Mouse (Mus musculus): ENCODE data around the gene Nfib. TPM values are rescaled to one million over a fixed set of nuclear protein-coding genes. Genes with fewer than 3 reads are reported as not detected.
A peak's percentile ranks its signal among the peaks of the same experiment; 100 is the strongest.

Gene Nfib
- polyA plus RNA-seq, 1 experiment, result 44.5 TPM

DNA sequence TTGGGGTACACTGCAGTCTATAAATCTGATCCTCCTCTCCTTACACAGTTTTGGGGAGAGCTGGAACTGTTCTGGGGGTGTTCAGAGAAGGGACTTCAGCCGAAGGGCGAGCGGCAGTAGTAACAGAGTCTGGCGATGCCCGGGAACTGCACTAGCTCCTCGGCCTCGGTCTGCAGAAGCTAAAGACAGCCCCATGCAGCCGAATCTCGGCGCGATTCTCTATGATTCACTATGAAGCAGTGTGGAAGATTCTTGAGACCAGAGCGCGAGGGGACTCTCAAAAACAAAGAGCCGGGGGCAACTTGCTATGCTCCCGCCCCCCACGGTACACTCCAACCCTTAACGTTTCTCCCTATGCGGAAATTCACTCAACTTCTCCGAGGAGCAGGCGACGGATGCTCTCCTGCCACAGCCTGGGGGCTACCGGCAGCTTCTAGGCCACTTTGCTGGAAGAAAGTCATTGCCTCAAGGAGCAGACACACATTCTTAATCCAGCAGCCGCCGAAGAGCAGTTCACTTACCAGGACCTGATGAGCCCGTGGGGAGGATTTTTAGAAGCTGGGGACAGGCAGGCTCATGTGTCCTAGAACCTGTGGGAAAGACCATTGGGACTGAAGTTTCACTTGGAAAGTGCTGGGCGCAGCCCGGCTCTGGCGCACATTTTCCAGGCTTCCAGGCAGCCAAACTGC, 168.1 kb downstream of the Nfib start:
- Histone ChIP-seq H3K4me3 (ENCODE audit: insufficient read depth, low read depth, low read length) (peak overlapping the region; percentile 64), H3K27ac (replicated peaks; ENCODE audit: low read depth, low read length) (peak overlapping the region; percentile 81), H3K4me1 (ENCODE audit: control insufficient read depth, insufficient read depth, insufficient read length, low read length) (peaks cover 28% of the 10 kb centered on the region)

DNA sequence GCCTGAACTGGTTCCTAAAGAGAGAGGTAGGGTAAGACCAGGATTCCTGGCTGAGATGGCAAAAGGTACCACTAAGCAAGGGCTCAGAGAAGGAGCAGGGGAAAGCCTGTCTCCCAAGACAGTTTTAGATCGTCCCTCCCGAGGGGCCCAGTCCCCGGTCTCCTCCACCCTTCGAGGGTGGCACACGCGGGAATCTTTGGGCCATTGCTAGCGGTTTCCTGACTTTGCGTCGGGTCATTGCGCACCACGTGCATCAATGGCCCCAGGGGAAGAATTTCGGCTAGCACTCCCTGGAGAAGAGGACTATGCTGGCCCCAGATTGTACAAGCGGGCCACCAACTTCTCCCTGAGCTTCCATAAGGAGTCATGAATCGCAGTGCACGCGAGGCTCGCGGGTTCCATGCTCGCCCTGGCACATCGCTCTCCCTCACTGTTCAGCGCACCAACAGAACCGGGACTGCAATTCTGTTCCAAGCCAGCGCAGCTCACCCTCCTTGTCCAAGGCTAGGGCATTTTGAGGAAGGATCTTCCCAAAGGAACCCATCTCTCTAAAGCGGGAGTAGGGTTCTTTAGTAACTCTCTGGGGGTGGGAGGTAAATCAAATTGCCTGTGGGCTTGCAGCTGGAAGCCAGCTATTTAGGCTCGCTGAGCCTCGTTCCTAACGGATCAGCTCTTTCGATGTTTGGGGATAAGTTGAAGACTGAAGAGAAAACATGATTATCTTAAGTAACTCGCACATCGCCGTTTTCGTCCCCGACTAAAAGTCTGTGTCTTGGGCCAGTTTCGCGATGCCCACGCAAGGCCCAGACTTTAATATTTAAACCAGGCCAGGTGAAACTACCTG, 168.9 kb downstream of the Nfib start:
- peaks cover 34% of the 10 kb centered on the region for H3K4me1 ChIP-seq (ENCODE audit: control insufficient read depth, insufficient read depth, insufficient read length, low read length)
- peak overlapping the region; percentile 81 for H3K27ac ChIP-seq (replicated peaks; ENCODE audit: low read depth, low read length)
- H3K4me3 ChIP-seq (ENCODE audit: insufficient read depth, low read depth, low read length), result peak overlapping the region; percentile 64

DNA sequence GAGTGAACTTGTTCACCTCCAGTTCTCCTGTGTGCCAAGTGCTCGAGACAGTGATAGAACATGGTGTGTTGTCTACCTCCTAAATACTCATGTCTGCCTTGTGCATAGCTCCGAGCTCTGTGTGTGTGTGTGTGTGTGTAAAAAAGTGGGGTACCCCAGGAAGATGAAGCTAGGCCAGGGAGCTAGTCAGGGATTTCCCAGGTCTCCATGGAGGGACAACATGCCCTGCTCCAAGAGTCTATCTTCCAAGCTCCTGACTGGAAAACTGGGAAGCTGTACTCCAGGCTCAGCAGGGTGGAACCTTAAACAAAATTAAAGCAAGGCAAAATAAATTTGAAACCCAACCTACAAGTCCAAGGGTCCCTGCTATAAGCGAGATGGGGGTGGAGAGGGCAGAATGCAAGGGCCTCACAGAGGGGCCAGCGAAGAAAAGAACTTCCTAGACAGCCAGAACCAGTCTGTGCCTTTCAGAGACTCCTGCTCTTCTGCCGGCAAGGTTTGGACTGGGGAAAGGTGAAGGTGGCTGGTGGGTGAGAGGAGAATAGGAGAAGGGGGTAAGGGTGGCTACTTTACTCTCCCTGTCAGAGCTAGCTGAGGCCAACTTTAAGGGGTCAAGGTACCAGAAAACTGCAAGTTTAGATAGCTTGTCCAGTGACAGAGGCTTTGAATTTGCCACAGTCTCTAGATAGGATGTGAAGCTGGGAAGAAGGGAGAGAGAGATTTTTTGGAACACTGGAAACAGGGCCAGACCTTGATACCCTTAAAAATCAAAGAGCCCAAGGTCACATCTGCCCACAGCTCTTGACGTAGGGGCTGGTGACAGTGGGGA, 169.7 kb downstream of the Nfib start:
- H3K27ac ChIP-seq (replicated peaks; ENCODE audit: low read depth, low read length), result peak overlapping the region; percentile 20
- peaks cover 39% of the 10 kb centered on the region for H3K4me1 ChIP-seq (ENCODE audit: control insufficient read depth, insufficient read depth, insufficient read length, low read length)
- no peak overlapping the region for H3K4me3 ChIP-seq (ENCODE audit: insufficient read depth, low read depth, low read length)

DNA sequence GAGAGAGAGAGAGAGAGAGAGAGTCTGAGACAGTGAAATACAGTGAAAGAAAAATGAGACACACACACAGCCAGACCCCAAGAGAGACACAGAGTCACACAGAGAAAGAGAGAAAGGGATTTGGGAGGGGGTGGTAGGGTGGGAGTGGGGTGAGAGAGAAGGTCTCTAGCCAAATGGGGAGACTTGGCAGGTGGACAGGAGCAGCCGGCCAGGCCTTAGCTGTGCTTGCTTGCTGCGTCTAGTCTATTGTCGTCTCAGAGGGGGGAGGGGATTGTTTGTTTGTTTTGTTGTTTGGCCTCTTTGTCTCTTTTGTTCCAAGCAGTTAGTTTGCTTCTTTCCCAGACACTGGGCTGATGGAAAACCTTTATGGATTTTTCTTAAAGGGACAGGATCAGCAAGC, 172.3 kb downstream of the Nfib start:
- Histone ChIP-seq H3K4me3 (ENCODE audit: insufficient read depth, low read depth, low read length) (no peak overlapping the region), H3K4me1 (ENCODE audit: control insufficient read depth, insufficient read depth, insufficient read length, low read length) (peaks cover 38% of the 10 kb centered on the region), H3K27ac (replicated peaks; ENCODE audit: low read depth, low read length) (peak overlapping the region; percentile 36; the same call in 1 of the 2 replicates)

DNA sequence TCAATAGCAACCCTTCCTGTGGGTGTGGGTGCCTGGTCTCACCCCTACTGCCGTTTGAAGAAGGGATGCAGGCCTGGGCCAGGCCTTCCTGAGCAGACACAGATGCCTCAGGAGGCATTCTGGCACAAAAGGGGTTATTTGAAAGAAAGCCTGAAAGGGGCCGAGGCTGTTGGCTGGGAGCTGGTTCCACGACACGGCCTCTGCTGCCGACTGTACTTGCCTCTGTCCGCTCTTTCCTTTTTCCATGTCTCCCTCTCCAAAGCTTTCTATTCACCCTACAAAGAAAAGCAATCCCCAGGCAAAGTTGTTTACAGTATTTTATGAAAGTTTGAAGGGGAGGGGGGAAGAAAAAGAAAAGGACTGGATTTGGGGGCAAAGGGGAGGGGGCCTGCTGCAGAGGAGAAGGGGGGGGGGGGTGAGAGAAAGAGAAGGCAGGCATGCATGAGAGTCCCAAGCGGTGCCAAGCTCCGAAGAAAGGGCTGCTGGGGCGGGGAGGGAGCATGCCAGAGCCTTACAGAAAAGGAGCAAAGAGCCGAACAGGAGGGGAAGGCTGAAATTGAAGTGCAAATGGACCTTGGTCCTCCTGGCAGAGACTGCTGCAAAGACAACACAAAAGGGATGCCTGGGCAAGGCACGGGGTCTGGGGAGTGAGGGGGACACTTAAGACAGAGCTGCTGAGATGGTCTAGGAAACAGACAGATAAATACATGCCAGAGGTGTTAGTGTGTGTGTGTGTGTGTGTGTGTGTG, 172.9 kb downstream of the Nfib start:
- H3K4me1 ChIP-seq (ENCODE audit: control insufficient read depth, insufficient read depth, insufficient read length, low read length), result peaks cover 43% of the 10 kb centered on the region
- peak overlapping the region; percentile 58; the same call in 1 of the 2 replicates for H3K27ac ChIP-seq (replicated peaks; ENCODE audit: low read depth, low read length)
- H3K4me3 ChIP-seq (ENCODE audit: insufficient read depth, low read depth, low read length), result no peak overlapping the region

DNA sequence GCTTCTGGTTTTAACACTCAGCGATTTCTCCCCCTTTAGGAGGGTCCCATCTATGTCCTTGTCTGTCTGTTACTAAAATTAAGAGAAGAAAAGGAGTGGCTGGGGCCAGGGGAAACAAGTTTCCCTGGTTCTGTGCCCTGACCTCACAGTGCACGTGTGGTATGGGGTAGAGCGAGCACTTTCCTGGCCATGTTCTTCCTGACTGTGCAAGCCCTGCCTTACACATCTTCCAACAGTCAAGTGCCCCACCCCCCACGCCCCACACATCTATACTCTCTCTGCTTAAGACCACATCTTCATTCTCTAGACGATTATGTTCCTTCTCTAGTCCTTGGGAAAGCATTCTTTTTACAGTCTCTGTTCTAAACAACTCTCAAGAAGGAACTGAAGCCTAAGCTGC, 173.6 kb downstream of the Nfib start:
- H3K4me3 ChIP-seq (ENCODE audit: insufficient read depth, low read depth, low read length), result no peak overlapping the region
- peaks cover 41% of the 10 kb centered on the region for H3K4me1 ChIP-seq (ENCODE audit: control insufficient read depth, insufficient read depth, insufficient read length, low read length)
- H3K27ac ChIP-seq (replicated peaks; ENCODE audit: low read depth, low read length), result peak overlapping the region; percentile 58

DNA sequence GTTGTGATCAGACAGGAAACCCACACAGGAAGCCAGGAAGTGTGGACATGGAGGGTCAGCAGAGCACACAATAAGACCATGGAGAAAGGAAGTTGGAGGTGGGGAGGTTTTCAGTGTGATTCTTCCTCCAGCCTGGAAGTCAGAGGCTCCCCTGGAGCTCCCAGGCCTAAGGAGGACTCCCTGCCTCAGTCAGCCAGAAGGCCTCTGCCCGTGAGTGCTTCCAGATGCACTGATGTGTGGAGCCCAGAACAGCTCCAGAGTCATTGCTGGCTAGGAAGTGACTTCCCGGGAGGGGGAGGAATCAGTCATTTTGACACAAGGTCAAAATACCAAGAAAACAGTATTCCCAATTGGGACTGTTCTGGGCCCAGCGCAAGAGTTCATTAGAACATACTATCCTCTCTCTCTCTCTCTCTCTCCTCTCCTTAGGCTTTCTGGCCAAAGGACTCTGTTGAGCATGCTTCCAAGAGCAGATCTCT, 174.6 kb downstream of the Nfib start:
- Histone ChIP-seq H3K4me1 (ENCODE audit: control insufficient read depth, insufficient read depth, insufficient read length, low read length) (peaks cover 37% of the 10 kb centered on the region), H3K27ac (replicated peaks; ENCODE audit: low read depth, low read length) (peak overlapping the region; percentile 58), H3K4me3 (ENCODE audit: insufficient read depth, low read depth, low read length) (no peak overlapping the region)

DNA sequence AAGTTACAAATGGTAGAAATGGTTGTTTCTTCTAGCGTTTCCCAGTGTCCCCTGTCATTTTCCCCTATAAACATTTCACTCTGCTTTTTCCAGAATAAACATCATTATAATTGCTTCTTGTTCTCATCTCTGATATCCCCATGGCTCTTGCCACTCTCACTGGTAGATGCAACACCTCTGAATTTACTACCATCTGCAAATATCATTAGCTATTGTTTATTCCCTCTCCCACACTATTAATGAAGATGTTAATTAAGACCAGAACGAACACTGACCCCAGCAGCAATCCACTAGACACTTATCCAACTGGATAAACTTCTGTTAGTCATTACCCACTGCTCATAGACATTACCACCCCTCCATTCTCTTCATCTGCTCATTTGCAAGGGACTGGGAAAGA, 176.6 kb downstream of the Nfib start:
- Histone ChIP-seq H3K4me3 (ENCODE audit: insufficient read depth, low read depth, low read length) (no peak overlapping the region), H3K4me1 (ENCODE audit: control insufficient read depth, insufficient read depth, insufficient read length, low read length) (peaks cover 29% of the 10 kb centered on the region), H3K27ac (replicated peaks; ENCODE audit: low read depth, low read length) (no peak overlapping the region)

DNA sequence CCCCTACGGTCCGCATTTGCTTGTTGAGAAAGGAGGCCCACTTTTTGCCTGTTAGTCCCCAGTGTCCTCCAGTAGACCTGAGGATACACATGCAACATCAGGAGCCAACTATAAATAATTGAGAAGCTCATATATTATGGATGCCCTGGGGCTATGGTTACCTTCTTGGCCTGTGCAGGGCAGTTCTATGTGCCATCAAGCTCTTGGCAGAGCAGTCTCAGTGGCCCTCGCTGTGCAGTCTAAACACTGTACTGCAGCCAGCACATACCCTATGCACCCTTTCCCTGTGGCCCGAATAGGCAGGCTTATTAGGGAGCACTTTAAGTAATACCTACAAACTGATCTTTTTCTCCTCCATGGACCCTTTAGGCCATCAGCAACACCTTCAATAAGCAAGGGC, 185.6 kb downstream of the Nfib start:
- H3K4me1 ChIP-seq (ENCODE audit: control insufficient read depth, insufficient read depth, insufficient read length, low read length), result no peaks in the 10 kb centered on the region
- no peak overlapping the region for H3K4me3 ChIP-seq (ENCODE audit: insufficient read depth, low read depth, low read length)
- no peak overlapping the region for H3K27ac ChIP-seq (replicated peaks; ENCODE audit: low read depth, low read length)

DNA sequence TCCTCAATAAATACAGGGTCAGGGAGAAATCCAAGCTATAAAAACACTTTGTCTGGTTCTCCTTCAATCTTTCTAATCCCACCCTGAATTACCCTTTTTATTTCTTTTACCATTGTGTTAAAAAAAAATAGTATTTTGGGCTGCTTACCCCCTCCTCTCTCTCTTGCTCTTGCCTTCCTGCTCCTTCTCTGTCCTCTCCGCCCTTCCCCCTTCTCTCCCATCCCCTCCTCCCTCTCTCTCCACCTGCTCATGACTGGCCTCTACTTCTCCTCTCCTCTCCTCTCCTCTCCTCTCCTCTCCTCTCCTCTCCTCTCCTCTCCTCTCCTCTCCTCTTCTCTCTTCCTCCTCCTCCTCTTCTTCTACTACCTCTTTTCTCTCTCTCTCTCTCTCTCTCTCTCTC, 187.4 kb downstream of the Nfib start:
- no peaks in the 10 kb centered on the region for H3K4me1 ChIP-seq (ENCODE audit: control insufficient read depth, insufficient read depth, insufficient read length, low read length)
- H3K4me3 ChIP-seq (ENCODE audit: insufficient read depth, low read depth, low read length), result no peak overlapping the region
- H3K27ac ChIP-seq (replicated peaks; ENCODE audit: low read depth, low read length), result no peak overlapping the region

DNA sequence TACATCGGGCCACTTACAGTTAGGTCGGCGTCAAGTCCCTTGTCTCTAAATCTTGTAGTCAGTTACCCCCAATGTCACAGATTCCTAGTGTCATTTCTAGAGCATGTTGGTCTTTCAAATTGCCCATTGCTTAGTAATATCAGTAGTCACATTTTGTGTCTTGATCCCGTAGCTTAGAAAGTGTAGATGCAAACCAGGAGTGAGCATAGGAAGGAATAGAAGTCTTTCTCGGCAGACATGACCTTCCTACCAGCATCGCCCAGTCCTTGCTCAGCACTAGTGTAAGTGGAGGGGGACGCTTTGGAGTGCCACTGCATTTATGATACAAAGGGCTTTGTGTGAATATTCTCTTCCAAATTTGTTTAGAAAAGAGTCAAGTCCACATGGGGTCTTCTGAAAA, 188.2 kb downstream of the Nfib start:
- no peak overlapping the region for H3K27ac ChIP-seq (replicated peaks; ENCODE audit: low read depth, low read length)
- no peak overlapping the region for H3K4me3 ChIP-seq (ENCODE audit: insufficient read depth, low read depth, low read length)
- no peaks in the 10 kb centered on the region for H3K4me1 ChIP-seq (ENCODE audit: control insufficient read depth, insufficient read depth, insufficient read length, low read length)

DNA sequence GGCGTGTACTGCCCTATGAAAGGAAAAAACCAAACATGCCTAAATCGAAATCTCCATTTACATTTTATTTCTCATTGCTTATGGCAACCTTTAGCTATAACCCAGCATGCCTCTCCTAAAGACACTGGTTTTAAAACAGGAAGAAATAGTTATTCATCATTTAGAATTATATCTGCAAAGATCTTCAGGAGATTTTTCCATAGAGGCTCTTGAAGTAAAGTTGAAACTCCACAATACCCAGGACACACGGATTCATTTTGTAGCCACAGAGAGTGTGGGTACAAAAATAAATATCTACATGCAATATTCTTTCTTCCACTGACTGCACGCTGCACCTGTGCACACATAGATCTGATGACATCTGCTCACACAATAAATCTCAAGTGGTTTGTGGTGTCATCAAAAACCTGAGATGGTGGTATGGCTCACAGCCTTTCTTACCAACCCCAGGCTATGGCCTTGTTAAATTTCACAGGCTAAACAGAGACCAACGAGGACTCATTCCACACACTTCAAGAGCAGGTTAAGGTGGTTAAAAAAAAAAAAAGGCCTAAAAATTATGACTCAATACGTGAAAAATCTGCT, 189.2 kb downstream of the Nfib start:
- no peaks in the 10 kb centered on the region for H3K4me1 ChIP-seq (ENCODE audit: control insufficient read depth, insufficient read depth, insufficient read length, low read length)
- H3K27ac ChIP-seq (replicated peaks; ENCODE audit: low read depth, low read length), result no peak overlapping the region
- no peak overlapping the region for H3K4me3 ChIP-seq (ENCODE audit: insufficient read depth, low read depth, low read length)

DNA sequence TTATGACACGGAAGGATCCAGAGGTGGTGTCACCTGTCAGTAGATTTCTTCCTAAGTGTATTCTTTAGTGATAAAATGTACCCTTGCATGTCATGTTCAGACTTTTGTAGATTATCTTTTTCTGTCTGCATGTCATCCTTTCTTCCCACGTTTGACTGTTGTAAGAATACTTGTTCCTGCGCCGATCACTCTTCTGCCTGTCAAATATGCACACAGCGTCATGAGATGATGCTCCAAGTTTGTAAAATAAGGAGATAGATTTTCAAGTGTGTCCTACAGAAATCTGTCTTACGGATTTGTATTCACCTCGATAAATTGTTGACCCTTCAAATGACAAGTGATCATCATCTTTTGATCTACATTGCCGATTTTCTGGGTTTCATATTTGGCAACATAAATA, 190.6 kb downstream of the Nfib start:
- H3K4me1 ChIP-seq (ENCODE audit: control insufficient read depth, insufficient read depth, insufficient read length, low read length), result no peaks in the 10 kb centered on the region; the same call in 1 of the 2 replicates
- no peak overlapping the region for H3K27ac ChIP-seq (replicated peaks; ENCODE audit: low read depth, low read length)
- no peak overlapping the region for H3K4me3 ChIP-seq (ENCODE audit: insufficient read depth, low read depth, low read length)

DNA sequence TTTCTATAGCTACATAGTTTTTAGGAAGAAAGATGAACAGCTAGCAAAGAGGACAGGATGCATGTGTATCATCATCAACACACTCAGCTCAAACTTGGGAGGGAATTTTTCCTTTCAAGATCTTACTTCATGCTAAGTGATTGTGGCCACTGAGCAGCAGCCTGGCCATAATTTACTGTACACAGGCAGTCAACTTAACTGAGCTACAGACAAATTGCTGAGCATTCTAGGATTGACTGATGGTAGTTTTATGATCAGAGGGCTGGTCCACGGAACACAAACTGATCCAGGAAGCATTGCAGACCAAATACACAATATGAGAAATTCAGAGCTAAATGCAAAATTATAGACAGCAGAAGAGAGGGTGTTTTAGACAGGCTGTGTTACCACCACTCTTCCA, 191.2 kb downstream of the Nfib start:
- Histone ChIP-seq H3K4me3 (ENCODE audit: insufficient read depth, low read depth, low read length) (no peak overlapping the region), H3K27ac (replicated peaks; ENCODE audit: low read depth, low read length) (no peak overlapping the region), H3K4me1 (ENCODE audit: control insufficient read depth, insufficient read depth, insufficient read length, low read length) (no peaks in the 10 kb centered on the region; the same call in 1 of the 2 replicates)
